Mouse (Mus musculus): ENCODE results near the gene Gm2832. TPM values are rescaled to one million over a fixed set of nuclear protein-coding genes. Genes with fewer than 3 reads are reported as not detected.
A peak's percentile ranks its signal among the peaks of the same experiment; 100 is the strongest.
"Not testable (repeated sequence)": the region's sequence is repeated elsewhere in the genome, so short reads cannot be mapped to it uniquely, and the experiment has no call there.

Gm2832 gene
- total RNA-seq (2021) = not detected
- long read RNA-seq, experiment 1 = 0 reads
- long read RNA-seq, experiment 2 = 0 reads

- DNase-seq (ENCODE audit: low spot score in 2 of 2) = not testable (repeated sequence)
Observed at GRCm38 (mm10) chr14:41278505-41278904, at the start of gene Gm2832. Gene Gm2832, plus strand, starts transcription at chr14:41278805.

GRCm38 (mm10) chr14:41263296-41263695, 15.3 kb upstream of the Gm2832 start:
- DNase-seq (ENCODE audit: low spot score in 2 of 2) = peak; percentile 20 to 57

- peak; percentile 22 to 33 for DNase-seq (ENCODE audit: low spot score in 2 of 2)
Observed at GRCm38 (mm10) chr14:41263853-41264755, 14.5 kb upstream of the Gm2832 start.

GRCm38 (mm10) chr14:41264756-41265566, 13.6 kb upstream of the Gm2832 start:
- DNase-seq (ENCODE audit: low spot score in 2 of 2) = peak; percentile 27 to 45

GRCm38 (mm10) chr14:41285965-41286364, 7.4 kb downstream of the Gm2832 start:
- not testable (repeated sequence) for DNase-seq (ENCODE audit: low spot score in 2 of 2)

Other genes with a start within 250 kb of the Gm2832 start
- gene Dydc2, start 209.6 kb upstream of the Gm2832 start, total RNA-seq (2021) = not detected
- not detected for gene Dydc1, start 205.9 kb upstream of the Gm2832 start, total RNA-seq (2021)
- gene Mat1a, start 173.8 kb upstream of the Gm2832 start, total RNA-seq (2021) = 1 to 10 TPM in 1 of 2 experiments, under 1 TPM in 1; 0.66 to 3.2 TPM
- gene Sftpa1, start 147.0 kb upstream of the Gm2832 start, total RNA-seq (2021) = under 1 TPM in 1 of 2 experiments, not detected in 1; 0.10 TPM
- under 1 TPM in 1 of 2 experiments, not detected in 1; 0.80 TPM for gene Mbl1, start 127.3 kb upstream of the Gm2832 start, total RNA-seq (2021)
- not detected for gene Sftpd, start 93.7 kb upstream of the Gm2832 start, total RNA-seq (2021)
- gene Gm5798, start 69.8 kb downstream of the Gm2832 start, total RNA-seq (2021) = not detected
- not detected for gene Gm7945, start 107.6 kb downstream of the Gm2832 start, total RNA-seq (2021)
- not detected for gene Gm6482, start 129.5 kb downstream of the Gm2832 start, total RNA-seq (2021)
- not detected for gene Gm7954, start 174.7 kb downstream of the Gm2832 start, total RNA-seq (2021)
- not detected for gene Gm3486, start 210.7 kb downstream of the Gm2832 start, total RNA-seq (2021)

Data from gastrocnemius, postnatal 4 days (tissue).